Mouse (Mus musculus) central nervous system, embryonic 18 days (tissue): ENCODE data around the gene Gm6871. TPM values are rescaled to one million over a fixed set of nuclear protein-coding genes. Genes with fewer than 3 reads are reported as not detected.

Experiments used
- polyA plus RNA-seq: library from polyadenylated mRNA; depleted of rRNA; stranded (reverse); fragments of >200 nt; gene quantifications from 2 replicates; pipeline ENCODE4 v1.2.3, GENCODE M21; 2012; rRNA removed

Gene Gm6871
- polyA plus RNA-seq = not detected in 2 replicates

DNA sequence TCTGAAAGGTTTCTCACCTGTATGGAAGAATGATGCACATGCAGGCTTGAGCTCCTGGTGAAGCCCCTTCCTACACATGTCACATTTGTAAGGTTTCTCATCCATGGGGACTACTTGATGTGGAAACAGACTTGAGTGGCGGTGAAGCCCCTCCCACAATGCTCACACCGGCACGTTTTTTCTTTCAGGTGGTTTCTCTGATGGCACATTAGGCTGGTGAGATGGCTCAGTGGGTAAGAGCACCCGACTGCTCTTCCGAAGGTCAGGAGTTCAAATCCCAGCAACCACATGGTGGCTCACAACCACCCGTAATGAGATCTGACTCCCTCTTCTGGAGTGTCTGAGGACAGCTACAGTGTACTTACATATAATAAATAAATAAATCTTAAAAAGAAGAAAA lies at the start of gene Gm6871:
Gm6871 (minus strand) TSS at position 101 of the 400 bp plus-strand sequence.

DNA sequence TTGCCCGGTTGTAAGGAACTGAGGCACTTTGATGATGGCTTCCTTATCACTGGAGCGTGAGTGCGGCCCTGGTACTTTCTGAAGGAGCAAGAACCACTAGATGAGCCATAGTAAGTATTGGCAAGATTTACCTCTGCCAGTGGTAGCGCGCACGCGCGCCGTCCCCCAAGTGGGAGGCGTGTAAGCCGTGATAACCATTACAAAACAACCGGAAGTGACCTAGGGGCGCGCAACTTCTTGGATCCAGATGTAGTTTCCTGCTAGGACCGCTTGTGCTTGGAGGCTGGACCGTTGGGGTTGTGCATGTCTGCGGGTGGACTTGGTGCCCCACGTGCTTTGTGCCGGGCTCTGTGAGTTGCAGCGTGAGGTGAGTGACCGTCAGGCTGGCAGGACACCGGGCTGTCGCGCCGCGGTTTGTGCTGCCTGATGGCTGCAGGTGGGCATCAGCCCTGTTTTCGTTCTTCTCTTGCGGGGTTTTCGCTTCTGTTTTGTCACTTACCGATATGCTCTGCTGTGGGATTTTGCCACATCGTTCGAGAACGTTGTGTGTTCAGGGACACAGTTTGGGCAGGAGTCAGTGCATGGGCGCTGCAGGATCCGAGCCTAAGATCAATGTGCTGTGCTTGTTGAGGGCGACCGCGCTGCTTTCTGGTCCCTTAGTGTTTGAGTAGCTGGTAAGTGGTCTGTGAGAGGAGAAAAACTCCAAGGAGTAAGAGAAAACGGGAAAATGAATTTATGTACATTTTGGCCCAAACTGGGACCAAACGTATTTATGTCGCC lies 25.8 kb upstream of the Gm6871 start, which contains the start of gene 2610021A01Rik:
2610021A01Rik (plus strand) TSS at position 197 of the 780 bp plus-strand sequence.

DNA sequence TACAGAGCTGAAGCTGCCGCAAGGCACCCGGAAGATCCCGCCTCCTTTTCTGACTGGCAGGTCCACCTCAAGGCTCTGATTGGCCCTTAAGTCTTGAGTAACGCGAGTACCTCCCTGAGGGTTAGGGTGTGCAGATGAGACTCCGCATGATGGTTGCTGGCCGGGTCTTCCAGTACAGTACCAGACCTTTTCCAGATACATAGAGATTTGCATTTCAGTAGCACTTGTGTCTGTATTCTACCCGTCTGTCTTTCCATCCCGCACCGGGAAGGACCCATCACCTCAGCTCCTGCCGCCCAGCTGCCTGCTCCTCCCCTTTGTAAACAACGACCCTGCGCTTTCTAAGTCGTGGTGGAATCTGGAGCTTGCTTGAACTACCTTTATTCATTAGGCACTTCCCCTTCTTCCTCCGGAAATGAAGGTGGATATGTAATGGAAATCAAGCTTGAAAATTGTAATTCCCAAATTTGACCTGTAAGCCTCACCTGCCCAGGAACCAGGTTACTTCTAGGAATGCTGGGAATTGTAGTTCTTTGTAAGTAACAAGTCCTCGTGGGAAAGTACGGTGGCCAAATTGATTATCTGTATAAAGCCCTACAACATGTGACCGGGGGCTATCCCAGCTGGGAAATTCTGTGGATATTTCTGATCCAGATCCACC lies 73.9 kb downstream of the Gm6871 start, which contains the start of the genes Gm20449 and AW146154:
Gm20449 (minus strand) TSS at position 29 of the 661 bp plus-strand sequence.
AW146154 (minus strand) TSS at position 502 of the 661 bp plus-strand sequence.

Other genes with a start within 250 kb of the Gm6871 start
- gene AI987944, start 180.3 kb downstream of the Gm6871 start, polyA plus RNA-seq = 5.7 TPM in 2 replicates
- 0.52 and 0.54 TPM in 2 replicates for gene Vmn2r57, start 125.0 kb downstream of the Gm6871 start, polyA plus RNA-seq
- 0.25 and 0.31 TPM in 2 replicates for gene Gm20449, start 74.2 kb downstream of the Gm6871 start, polyA plus RNA-seq
- 6.3 and 6.5 TPM in 2 replicates for gene AW146154, start 73.8 kb downstream of the Gm6871 start, polyA plus RNA-seq
- 16.6 and 18.0 TPM in 2 replicates for gene 2610021A01Rik, start 25.6 kb upstream of the Gm6871 start, polyA plus RNA-seq
- gene Zfp788, start 59.5 kb upstream of the Gm6871 start, polyA plus RNA-seq = 21.3 and 23.2 TPM in 2 replicates